Mouse (Mus musculus) cerebellum, adult 9-10 months (tissue): ENCODE measurements around the gene Tlk2.

Source experiments
- DNase-seq: peaks from one replicate; pipeline ENCODE4 v3.0.0; 2022

Tlk2 gene

DNA sequence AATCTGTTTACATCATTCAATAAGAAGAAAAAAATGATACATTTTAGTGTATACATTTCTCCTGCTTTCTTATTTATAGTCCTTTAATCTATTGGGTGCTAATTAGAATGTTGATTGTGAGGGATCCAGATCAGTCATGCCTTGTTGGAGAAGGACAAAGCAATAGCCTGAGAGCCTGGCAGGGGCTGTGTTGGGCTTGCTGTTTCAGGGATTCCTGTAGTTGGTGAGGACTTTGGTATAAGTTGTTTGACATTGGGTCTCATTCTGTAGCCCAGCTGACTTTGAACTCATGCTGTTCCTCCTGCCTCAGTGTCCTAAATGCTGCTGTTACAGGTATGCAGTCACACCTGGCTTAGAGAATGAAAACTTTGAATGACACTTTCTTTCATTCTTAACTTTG is 85.9 kb downstream of the Tlk2 start:
- DNase-seq, result no peak

DNA sequence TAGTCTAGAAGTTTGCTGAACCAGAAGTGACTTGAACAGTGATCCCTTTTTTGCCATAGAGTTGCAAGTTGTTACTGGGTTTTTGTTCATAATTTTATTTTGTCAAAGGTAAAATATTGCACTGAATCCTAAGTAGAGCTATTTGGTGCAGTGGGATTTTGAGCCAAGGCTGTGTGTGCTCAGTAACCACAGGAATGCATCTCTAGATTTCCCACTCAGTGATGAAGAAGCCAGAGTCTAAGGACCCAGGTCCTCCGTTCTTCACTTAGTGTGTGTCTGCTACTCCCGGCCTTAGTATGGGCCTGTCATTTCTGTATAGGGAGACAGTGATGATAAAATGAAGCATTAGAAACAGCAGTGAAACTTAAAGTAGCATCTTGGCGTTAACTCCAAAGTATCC is 86.4 kb downstream of the Tlk2 start:
- DNase-seq, result no peak

DNA sequence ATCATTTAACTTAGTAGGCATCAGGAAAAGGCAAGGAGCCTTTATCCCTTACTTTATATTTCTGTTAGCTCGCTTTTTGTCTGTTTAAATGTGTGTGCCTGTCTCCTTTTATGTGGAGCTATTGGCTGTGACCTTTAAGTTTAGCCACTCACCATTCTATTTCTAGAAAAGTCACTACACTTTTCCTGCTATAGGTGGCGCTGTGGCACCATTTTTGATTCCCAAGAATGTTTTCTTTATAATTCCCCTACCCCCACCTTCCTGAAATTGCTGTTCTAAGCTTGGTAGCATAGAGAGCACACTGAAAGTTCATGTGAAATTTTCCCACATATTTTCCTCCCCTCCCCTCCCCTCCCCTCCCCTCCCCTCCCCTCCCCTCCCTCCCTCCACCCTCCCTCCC is 91.5 kb downstream of the Tlk2 start:
- peak; percentile 60 for DNase-seq

DNA sequence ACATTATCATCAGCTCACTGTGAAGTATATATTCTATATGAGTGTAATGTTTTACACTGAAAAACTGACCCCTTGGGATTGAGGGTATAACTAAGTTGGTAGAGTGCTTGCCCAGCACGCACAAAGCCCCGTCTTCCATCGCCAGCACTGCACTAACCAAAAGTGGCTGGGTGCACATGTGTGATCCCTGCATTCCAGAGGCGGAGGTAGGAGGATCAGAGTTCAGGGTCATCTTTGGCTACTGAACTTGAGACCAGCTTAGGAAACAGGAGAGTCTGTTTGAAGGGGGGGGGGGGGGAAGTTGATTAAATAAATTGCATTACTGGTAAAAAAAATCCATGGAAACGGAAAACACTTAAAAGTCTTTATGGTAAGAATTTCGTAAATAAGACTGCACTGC is 101.8 kb downstream of the Tlk2 start:
- DNase-seq, result no peak

DNA sequence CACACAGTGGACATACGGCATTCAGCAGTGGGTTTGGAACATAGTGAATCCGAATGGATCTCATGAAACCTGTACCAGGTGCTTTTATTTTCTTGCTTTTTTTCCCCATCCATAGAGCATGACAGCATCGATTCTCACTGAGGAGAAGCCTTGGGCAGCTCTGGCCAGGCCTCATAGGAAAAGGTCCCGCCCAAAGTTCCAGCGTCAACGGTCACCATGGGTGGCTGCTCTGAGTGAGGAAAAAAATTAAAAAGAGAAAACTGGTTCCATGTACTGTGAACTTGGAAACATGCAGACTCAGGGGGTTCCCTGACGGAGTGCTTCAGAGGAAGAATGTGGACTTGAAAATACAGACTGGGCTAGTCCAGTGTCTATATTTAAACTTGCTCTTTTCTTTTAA is 102.7 kb downstream of the Tlk2 start:
- no peak for DNase-seq

DNA sequence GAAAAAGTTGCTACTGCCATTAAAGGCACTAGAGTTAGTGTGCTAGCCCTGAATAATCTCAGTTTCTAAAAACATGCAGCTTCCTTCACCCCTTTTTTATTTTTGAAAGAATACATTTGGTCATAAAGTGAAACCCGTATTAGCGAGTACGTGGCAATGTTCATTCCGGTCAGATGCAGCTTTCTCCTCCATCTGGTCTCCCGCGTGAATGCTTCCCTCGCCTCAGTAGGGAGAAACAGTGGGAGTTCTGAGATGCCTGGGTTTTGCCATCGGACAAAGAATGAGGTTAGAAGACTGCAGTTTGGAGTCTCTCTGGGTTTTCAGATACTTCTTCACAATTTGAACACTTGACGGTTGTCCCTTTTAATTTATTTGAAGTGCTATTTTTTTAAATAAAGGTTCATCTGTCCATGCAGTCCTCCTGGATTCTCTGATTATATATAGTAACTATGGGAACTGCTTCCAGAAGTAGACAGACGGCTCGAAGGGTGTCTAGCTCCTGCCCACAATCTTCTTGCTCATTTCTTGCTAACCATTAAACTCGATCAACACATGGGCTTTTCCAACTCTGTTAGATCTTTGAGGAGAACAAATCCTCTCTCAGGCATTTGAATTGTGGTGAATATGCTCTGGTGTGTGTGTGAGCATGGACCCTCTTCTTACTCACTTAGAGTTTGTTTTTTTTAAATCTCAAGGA is 103.3 kb downstream of the Tlk2 start:
- DNase-seq, result peak; percentile 40

DNA sequence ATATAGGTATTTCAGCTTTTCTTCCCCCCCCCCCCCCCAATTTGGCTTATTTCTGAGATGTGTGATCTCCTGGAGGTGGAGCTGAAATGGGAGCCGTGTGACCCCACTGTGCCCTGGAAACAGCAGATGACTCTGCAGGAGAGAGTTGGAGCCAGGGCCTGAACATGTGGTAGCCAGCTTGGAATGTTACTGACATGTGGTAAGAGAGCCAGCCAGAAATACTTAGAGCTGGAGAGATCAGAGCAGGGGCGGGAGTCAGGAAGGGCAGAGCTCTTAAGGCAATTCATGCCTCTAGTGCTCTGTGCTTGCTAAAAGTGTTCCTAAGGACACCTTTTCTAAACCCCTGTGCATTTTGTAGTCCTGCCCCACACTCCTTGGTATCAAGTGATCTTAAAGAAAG is 103.9 kb downstream of the Tlk2 start:
- peak; percentile 26 for DNase-seq

DNA sequence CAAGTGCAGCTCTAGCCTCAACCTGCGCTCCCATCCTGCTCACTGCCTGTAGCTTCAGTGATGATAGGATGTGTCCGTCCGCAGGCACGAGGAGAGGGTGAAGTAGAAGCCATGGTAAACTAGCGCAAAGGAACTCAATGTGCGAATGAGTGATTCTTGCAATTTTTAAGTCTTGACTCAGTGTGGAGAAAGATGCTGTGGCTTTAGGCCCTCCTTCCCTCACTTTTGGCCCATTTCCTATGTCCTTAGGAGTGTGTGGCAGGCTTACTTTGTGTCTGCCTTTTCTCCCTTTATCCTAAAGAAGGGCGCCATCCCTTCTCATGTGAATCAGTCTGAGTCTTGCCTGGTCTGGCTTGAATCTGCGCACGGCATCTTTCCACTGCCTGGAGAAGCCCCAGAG is 104.4 kb downstream of the Tlk2 start:
- DNase-seq, result no peak

DNA sequence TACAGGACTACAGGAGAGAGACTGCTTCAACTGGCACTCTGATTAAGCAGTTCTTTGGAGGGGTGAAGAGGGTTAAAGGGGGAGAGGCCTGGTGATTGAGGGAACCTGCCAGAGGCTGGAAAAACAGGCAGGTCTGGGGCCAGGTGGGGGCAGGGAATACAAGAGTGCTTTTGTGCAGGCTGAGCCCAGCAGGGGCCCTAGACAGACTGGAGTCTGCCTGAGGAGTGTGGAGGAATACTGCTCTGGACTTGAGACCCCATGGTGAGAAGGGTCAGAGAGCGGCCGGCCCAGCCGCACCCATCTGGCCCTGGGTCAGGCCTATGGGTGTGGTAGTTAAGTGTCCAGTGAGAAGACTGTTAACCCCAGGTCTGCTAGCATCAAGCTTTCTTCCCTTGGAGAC is 107.1 kb downstream of the Tlk2 start:
- no peak for DNase-seq

DNA sequence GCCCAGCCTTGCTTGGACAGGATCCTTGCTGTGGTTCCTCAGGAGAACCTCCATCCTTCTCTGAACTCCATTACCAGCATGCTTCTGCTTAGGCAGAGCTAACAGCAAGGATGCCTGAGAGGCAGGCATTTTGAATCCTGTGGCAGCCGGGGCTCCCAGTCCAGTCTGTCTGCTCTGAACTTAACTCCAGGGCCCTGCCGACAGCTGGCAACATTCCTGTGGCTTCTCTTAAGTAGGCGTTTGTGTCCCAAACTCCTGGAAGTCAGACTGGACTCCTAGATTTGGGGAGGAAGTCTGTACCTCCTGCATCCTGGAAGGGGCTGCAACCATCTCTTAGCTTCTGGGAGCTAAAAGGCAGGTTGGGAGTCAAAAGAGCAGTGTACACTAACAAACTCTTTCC is 110.8 kb downstream of the Tlk2 start:
- no peak for DNase-seq

DNA sequence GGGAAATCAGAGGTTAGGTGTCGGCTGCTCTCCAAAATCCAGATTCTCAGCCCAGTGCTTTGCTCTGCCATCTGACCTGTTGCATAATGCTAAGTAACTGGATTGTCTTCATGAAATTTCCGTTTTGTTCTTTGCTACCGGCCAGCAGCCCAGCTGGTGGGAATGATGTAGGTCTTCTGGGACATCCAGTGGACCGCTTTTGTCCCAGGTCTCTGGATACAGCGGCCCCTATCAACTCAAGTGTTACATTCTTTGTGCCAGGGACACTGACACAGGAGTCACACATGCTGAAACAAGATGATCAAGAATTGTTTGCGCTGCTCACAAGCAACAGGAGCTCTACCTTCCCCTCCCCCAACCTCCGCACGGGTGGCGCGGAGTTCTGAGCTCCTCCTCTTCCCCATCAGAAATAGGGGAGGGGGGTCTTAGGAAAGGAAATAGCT is 113.1 kb downstream of the Tlk2 start:
- DNase-seq, result no peak

DNA sequence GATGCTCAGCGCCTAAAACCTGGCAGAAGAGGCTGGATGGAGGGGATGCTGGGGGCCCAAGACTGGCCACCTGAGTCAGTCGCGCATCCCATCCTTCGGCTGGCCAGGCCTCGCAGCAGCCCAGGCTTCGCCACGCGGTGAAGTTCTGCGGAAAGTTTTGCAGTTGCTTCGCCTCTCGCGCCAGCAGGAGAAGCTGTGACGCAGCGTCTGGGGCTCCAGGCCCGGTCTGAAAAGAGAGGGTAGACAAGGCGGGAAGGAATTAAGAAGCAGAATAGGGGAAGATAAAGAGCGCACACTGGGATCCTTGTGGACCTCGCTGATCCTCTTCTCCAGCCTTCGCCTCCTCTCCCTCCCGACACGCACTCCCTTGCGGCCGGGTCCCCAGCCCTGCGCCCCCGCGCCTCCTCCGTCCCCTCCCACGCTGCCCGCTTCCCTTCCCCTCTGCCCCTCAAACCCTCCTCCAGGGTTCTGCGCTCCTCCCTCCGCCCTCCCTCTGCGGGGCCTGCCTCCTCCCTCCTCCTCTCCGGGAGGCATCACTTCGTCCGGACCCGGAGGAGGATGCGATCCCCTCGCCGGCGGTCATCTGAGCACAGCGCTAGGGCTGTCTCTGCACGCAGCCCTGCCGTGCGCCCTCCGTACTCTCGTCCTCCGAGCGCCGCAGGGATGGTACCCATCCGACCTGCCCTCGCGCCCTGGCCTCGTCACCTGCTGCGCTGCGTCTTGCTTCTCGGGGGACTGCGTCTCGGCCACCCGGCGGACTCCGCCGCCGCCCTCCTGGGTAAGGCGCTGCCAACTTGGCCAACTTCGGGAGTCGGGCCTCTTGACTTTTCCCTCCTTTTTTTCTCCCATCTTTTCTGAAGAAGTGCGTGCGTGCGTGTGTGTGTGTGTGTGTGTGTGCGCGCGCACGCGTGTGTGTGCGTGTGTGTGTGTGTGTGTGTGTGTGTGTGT is 113.8 kb downstream of the Tlk2 start, which contains the start of gene Mrc2:
Mrc2 (plus strand) TSS at position 520 of the 948 bp plus-strand sequence.
- no peak for DNase-seq

DNA sequence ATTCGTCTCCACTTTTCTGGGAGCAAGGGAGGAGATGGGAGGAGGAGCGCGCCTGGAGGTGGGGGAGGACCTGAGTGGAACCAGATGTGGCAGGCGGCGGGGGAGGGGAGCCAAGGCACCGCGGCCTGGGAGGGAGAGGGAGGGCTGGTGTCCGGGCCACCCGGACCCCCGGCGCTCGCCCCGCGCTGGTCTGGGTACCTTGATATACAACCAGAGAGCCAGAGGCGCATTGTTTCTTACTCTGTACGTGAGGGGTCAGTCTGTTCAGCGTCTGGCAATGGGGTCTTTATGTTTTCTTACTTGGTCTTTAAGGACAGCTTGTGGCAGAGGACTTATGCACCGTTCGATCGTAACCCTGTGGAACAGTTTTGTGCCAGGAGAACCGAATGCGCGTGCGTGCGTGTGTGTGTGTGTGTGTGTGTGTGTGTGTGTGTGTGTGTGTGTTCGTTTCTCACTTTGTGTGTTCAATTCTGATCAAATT is 114.5 kb downstream of the Tlk2 start:
- no peak for DNase-seq

DNA sequence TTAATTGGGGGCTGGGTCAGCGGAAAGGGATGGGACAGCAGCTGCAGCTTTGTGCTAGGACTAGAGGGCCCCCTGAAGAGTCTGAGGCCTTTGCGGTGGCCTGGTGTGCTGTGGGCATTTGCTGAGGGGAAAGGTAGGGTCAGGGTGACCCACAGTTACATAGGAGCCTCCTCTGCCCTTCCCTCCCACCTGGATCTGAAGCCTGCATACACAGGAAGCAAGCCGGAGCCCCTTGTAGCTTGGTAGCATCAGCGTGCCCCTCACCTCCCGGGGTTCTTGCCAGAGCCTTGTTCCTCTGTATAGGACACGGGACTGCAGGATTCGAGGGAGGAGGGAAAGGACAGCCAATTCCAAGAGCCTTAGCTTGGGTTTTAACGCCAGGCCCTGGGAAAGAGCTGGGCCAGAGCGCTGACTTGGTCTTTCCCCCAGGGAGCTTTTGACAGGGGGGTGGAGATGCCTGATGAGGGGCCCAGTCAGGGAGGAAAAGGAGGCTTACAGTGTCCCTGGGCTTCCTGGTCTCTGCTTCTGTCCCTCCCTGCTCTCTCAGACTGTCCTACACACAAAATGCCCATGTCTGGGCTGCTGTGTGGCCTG is 115.4 kb downstream of the Tlk2 start:
- no peak for DNase-seq

DNA sequence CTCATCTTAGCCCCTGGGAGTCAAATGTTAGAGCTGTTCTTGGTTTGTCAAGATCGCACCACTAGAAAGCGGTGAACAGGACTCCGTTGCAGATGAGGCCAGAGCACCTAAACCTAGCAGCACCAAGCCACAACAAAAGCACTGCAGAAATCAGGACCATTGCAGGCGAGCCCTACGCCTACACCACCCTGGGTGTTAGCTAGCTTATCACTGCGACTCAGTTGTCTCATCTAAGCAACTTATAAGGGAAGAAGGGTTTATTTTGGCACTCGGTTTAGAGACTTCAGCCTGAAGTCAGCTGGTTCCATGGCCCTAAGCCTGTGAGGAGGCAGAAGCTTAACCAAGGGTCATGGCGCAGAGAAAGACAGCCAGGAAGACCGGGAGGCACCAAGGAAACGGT is 117.5 kb downstream of the Tlk2 start:
- no peak for DNase-seq

DNA sequence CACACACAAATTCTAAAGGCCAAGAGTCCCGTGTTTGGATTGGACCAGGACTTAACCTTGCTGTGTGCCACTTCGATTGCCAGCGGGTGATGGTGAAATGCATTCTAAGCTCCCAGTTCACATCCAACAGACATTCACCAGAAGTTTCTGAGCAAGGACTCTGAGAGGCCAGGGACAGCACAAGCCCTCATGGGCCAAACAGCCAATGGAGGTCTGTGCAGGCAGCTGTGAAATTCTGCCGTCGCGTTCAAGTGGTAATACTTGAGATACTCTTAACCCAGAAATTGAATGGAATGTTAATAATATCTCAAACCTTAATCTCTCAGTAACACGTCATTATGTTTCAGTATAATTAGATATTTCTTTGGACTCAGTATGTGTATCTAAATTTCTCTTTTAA is 131.6 kb downstream of the Tlk2 start:
- DNase-seq, result no peak

DNA sequence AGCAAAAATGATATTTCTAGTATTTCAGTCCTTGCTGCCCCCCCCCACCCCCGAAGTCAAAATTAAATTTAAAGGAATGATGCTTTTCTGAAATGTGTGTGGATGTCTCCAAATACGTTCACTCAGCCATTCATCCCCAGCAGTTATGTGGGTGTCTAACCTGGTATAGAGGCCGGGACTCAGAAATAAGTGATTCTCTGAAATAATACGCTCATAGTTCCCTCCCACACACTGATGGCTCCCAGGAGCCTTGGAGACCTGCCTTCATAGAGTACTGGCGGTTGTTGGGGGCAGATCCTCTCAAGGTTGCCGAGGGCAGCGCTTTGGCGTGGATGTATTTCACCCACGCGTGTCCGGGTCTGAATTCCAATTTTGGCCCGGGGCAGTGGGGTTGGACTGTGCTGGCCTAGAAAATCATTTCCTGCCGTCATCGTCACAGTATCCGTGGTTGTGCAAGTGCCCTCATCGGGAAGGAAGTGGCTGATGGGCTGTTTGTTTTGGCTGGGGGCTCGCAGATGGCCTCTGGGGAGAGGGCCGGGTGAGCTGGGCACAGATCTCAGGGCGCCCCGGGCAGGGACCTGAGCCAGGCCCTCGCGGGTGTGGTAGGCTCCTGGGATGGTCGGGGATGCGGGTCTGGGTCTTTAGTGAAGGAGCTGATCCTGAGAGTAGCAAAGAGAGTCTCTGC is 132.8 kb downstream of the Tlk2 start:
- DNase-seq, result no peak

DNA sequence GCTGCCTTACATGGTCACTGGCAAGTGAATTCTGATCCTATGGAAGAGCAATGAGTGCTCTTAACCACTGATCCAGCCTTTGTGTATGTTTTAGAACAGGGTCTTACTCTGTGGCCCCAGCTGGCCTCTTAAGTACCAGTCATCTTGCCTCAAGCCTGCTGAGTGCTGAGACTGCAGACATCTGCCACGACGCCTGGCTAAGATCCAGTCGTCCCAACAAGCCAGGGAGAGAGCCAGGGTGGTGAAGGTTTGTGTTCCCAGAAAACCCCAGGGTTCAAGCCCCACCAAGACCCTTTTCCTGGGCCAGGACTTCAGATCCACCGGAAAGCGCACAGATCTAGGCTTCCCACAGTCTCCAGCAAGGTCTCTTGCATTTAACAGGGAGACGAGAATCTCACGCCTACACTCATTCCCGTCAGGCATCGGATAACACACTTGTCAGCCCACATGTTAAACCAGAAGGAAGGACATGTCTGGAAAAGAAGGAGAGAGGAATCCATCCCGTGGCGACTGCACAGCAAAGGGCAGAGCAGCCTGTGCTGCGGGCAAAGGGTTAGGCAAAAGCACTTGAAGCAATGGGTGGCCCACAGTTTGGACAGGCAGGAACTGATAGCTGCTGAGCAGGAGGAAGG is 133.8 kb downstream of the Tlk2 start:
- no peak for DNase-seq

DNA sequence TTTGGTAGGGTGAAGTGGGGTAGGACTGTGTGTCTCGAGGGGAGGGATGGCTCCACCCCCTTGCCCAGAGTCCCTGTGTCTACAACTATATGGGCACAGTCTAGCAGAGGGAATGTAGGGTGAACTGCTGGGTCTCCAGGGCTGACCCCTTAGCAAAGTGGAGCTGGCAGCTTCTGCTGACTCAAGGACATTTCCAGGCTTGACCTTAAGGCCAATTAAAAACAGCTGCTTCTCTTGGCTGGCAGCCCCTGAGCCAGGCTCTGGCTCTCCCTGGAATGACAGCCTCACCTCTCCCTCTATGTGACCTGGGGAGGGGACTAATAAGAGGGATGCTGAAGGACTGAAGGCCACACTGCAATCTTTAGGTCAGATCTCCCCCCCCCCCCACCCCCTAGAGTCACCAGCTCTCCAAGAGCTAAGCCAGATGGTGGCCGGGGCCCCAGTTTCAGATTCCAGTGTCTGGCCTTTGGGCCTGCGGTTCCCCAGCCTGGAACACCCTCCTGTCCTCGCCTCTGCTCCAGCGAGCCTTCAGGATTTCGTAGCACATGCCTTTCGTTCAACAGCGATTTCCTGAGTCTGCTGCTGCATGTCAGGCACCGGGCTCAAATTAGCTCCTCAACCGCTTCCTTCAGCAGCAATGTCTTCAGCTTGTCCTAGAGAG is 134.5 kb downstream of the Tlk2 start:
- DNase-seq, result no peak

DNA sequence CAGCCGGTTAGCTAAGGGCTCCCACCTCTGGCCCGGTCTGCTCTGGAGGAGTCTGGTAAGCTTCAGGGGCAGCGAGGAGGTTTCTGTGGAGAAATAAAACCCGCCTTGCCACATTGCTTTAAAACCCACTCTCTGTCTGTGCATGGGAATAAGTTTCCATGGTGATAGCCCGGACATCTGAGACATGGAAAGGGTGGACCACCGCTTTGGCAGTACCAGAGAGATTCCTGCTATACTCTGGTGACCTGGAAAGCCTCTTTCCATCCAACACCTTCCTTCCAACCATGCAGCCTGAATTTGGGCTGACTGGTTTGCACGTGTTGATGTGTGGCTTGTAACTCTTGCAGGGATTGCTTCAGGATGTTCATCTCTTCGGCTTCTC is 135.0 kb downstream of the Tlk2 start:
- no peak for DNase-seq

DNA sequence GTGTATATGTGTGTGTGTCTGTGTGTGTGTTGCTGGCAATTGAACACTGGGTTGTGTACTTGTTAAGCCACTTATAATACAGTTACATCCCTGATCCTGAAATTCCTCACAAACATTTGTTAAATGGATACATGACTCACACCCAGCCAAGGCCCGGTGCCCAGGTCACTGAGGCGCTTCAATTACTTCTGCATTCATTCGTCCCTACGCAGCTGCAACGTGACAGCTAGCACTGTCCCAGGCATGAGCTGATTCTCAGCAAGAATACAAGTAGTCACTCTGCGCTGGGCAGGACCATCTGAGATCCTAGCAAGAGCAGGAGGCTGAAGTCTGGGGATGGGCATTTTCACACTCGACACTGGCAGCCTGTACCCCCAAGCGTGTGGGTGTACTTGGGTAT is 136.7 kb downstream of the Tlk2 start:
- DNase-seq, result no peak

DNA sequence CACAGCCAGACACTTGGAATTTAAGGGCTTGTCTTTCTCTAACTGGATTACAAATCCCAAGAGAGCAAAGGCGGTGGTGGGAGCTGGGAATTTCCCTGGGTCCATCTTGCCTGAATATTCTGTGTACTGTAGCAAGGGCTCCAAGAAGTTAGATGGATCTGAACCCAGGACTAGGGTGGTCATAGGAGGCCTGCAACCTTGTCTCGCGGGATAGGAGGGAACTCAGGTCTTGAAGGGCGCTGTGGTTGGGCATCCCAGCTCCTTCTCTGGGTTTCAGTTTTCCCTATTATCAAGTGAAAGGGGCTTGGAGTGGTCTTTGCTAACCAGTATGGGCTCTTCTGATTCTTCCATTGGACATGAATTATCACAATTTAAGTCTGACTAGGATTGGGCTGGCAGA is 137.5 kb downstream of the Tlk2 start:
- no peak for DNase-seq
